Mouse (Mus musculus) heart, embryonic 14.5 days (tissue): ENCODE measurements around the gene Prkd3. TPM values are rescaled to one million over a fixed set of nuclear protein-coding genes. Genes with fewer than 3 reads are reported as not detected.

Experiments
- ATAC-seq: fragments of 200-750 bp; cut with Nextera tagmentation; 2 replicates; pipeline ENCODE4 v1.8.0; 2017; ENCODE audit warnings: low read depth, moderate TSS enrichment; ENCODE audit not compliant: insufficient number of reproducible peaks, insufficient read depth, low FRiP score
- H3K27ac ChIP-seq, 2 experiments: fragments of 200-500 bp in 1 of 2; fragments of 300-500 bp in 1 of 2; sonication (generic) in 1 of 2; replicated peaks in 1 of 2; 2 replicates each; pipeline ENCODE4 v1.5.1; 2012 to 2014; ENCODE audit warnings: low read depth in 2 of 2, low read length in 2 of 2, control low read depth in 1 of 2, mild to moderate bottlenecking in 1 of 2, mixed read lengths in 1 of 2; ENCODE audit not compliant: control insufficient read depth in 1 of 2, insufficient read depth in 1 of 2
- H3K27me3 ChIP-seq: fragments of 300-500 bp; sonication (generic); 2 replicates; pipeline ENCODE4 v1.6.1; 2014; ENCODE audit warnings: mild to moderate bottlenecking, low read length, control low read depth; ENCODE audit not compliant: control insufficient read depth, insufficient read depth
- H3K36me3 ChIP-seq: fragments of 300-500 bp; sonication (generic); 2 replicates; pipeline ENCODE4 v1.6.1; 2014; ENCODE audit warnings: mild to moderate bottlenecking, control low read depth, low read length, mixed read lengths; ENCODE audit not compliant: control insufficient read depth, insufficient read depth
- H3K4me1 ChIP-seq, 2 experiments: fragments of 200-500 bp in 1 of 2; fragments of 300-500 bp in 1 of 2; sonication (generic) in 1 of 2; 2 replicates each; pipeline ENCODE4 v1.6.1; 2012 to 2014; ENCODE audit warnings: low read length in 2 of 2, control low read depth in 1 of 2, mixed read lengths in 1 of 2; ENCODE audit not compliant: control insufficient read depth in 2 of 2, insufficient read depth in 2 of 2
- H3K4me2 ChIP-seq: fragments of 300-500 bp; sonication (generic); 2 replicates; pipeline ENCODE4 v1.6.1; 2014; ENCODE audit warnings: mild to moderate bottlenecking, low read length
- H3K4me3 ChIP-seq, 2 experiments: fragments of 200-500 bp in 1 of 2; fragments of 300-500 bp in 1 of 2; sonication (generic) in 1 of 2; 2 replicates each; pipeline ENCODE4 v1.5.1; 2012 to 2014; ENCODE audit warnings: low read length in 2 of 2, mild to moderate bottlenecking in 2 of 2, control low read depth in 1 of 2, low read depth in 1 of 2, moderate library complexity in 1 of 2; ENCODE audit not compliant: control insufficient read depth in 1 of 2, insufficient read depth in 1 of 2
- H3K9ac ChIP-seq: fragments of 300-500 bp; sonication (generic); 2 replicates; pipeline ENCODE4 v1.6.1; 2014; ENCODE audit warnings: mild to moderate bottlenecking, low read length
- H3K9me3 ChIP-seq: fragments of 300-500 bp; sonication (generic); 2 replicates; pipeline ENCODE4 v1.6.1; 2016; ENCODE audit warnings: low read length, control low read depth; ENCODE audit not compliant: control insufficient read depth
- WGBS: fragments of 180-500 bp; shearing (Covaris S2); extraction: QIAGEN DNeasy Blood & Tissue Kit; methylation state at CpG from one replicate; pipeline ENCODE4 v1.1.7; 2014; 5-methylcytosine and 5-hydroxymethylcytosine counted together
- polyA plus RNA-seq: library from polyadenylated mRNA; unstranded; fragments of >200 nt; fragmentation: Nextera tagmentation; extraction: Ambion mirVana; gene quantifications from 2 replicates; pipeline ENCODE4 v1.2.1, GENCODE M21; 2014

The Prkd3 gene
- polyA plus RNA-seq, 1 experiment from 2014 or later, result 28.2 TPM

DNA sequence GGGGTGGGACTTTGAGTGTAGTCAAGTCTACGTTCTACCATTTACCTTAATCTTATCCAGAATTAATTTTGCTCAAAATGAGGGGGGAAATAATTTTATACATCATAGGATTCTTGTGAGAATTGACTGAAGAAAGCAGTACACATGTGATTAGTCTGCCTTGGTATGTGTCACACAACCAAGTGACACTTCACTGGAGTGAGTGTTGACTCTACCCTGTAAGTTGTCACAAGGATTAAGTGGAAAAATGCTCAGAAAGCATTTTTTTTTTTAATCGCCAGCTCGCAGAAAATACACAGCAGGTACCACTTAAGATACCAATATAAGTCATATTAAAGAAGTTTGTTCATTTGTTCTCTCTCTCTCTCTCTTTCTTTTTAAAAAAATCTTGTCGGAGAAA is 3.9 kb upstream of the Prkd3 start:
- no peaks in the 10 kb centered on the region for H3K36me3 ChIP-seq
- 0 out of 2 replicates have a peak, but pooled peaks cover 3% of the 10 kb centered on the region for H3K27me3 ChIP-seq
- ATAC-seq, result no peak
- H3K4me3 ChIP-seq, result no peak overlapping the region
- H3K27ac ChIP-seq, result no peak overlapping the region
- H3K9me3 ChIP-seq, result no peaks in the 10 kb centered on the region
- WGBS, result 69% methylated on average over 4 of the region's 4 CpGs
- H3K4me2 ChIP-seq, result no peak overlapping the region
- H3K4me1 ChIP-seq, result peaks cover 1 to 2% of the 10 kb centered on the region in 2 experiments; a peak in 2 of 4 replicates
- H3K9ac ChIP-seq, result no peak overlapping the region

DNA sequence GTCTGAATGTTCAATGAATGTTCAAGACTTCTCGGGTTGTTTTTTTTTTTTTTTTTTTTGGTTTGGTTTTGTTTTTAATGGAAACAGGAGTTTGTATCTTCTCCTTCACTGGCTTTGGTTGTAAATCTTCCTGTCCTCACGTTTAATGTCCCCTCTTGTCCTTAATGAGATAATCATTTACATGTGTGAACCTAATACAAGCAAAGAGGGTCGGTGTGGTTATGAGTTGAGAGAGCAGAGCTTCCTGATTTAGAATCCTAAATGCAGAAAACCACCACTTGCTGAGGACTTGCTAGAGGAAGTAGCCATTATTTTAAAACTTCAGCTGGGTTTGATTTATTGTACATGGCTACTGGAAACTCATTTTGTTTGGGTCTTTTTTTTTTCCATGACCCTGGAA is 2.1 kb upstream of the Prkd3 start:
- no peak overlapping the region for H3K4me2 ChIP-seq
- ATAC-seq, result no peak
- no peak overlapping the region for H3K9ac ChIP-seq
- no peaks in the 10 kb centered on the region for H3K36me3 ChIP-seq
- H3K27ac ChIP-seq, result no peak overlapping the region
- H3K9me3 ChIP-seq, result no peaks in the 10 kb centered on the region
- no peak overlapping the region for H3K4me3 ChIP-seq
- 50% methylated on average over 3 of the region's 3 CpGs for WGBS
- 0 out of 2 replicates have a peak, but pooled peaks cover 3% of the 10 kb centered on the region for H3K27me3 ChIP-seq
- peaks cover 4 to 19% of the 10 kb centered on the region in 2 experiments for H3K4me1 ChIP-seq

DNA sequence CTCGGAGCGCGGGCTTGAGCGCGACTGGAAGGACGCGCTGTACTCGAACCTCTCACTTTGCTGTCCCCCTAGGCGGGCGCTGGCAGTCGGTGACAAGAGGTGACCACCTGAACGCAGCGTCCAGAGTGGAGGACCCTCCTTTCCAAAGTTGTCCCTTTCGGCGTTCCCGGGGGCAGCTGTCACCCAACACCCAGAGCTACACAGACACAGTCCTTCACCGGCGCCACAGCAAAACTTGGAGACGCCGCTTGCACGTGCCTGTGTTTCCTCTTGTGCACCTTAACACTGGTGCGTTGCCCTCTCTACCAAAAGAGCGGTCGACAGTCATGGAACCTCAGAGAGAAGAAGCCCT is 344 bp upstream of the Prkd3 start:
- Histone ChIP-seq H3K4me2 (peak overlapping the region; percentile 82), H3K36me3 (no peaks in the 10 kb centered on the region), H3K9me3 (no peaks in the 10 kb centered on the region), H3K4me3 (peak overlapping the region; percentile 87 to 98), H3K27me3 (0 out of 2 replicates have a peak, but pooled peaks cover 3% of the 10 kb centered on the region), H3K9ac (peak overlapping the region; percentile 96), H3K4me1 (peaks cover 7 to 32% of the 10 kb centered on the region in 2 experiments), H3K27ac (peak overlapping the region in 1 of 2 experiments; percentile 93; a peak in 2 of 4 replicates)
- ATAC-seq, result peak; percentile 31; the same call in 1 of the 2 replicates
- 1% methylated on average over 24 of the region's 24 CpGs for WGBS

DNA sequence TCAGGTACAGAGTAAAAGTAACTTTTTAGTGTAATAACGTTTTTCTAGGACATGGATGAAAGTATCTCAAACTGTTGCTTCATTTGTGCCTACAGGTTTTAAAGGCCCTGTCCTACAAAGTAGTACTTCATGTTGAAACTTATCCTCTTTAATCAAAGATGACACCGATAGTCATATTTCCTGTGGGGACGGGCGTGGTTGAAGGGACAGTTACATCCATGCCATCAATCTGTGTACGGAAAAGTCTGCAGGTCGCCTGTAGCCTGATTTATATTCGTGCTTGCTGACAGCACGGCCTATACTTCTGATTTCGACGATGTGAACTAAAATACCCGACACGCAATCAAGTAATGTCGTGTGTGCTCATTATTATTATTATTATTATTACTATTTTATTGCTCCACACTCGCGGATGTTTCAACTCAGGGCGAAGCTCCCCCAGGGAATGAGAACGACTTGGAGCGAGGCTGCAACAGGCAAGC is 849 bp downstream of the Prkd3 start:
- under 1% methylated on average over 18 of the region's 18 CpGs for WGBS
- Histone ChIP-seq H3K4me2 (peak overlapping the region; percentile 82), H3K27me3 (0 out of 2 replicates have a peak, but pooled peaks cover 3% of the 10 kb centered on the region), H3K4me3 (peak overlapping the region; percentile 87 to 98), H3K4me1 (peaks cover 10 to 40% of the 10 kb centered on the region in 2 experiments), H3K36me3 (no peaks in the 10 kb centered on the region), H3K9ac (peak overlapping the region; percentile 96), H3K27ac (peak overlapping the region; percentile 90 to 93), H3K9me3 (no peaks in the 10 kb centered on the region)
- no peak for ATAC-seq

DNA sequence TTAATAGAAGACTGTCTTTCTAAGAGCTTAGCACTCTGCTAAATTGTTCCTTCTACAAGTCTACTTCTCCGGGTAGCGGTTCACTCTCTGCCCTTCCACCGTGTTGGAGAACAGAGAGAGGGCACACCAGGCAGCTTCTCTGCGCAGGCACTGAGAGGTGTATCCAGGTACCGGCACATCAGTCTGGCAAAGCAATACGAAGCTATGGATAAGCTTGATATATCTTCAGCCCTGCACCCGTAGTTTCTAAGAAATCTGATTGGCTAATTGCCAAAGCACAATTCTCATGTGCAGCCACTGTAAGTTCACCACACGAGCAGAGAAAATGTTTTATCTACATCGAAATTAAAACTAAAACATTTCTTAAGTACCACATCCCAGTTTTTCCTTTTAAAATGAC is 2.2 kb downstream of the Prkd3 start:
- Histone ChIP-seq H3K9ac (peak overlapping the region; percentile 6; the same call in 1 of the 2 replicates), H3K4me2 (peak overlapping the region; percentile 82), H3K27ac (no peak overlapping the region), H3K9me3 (no peaks in the 10 kb centered on the region), H3K27me3 (0 out of 2 replicates have a peak, but pooled peaks cover 3% of the 10 kb centered on the region), H3K4me3 (peak overlapping the region; percentile 24 to 87; a peak in 3 of 4 replicates), H3K4me1 (peaks cover 10 to 40% of the 10 kb centered on the region in 2 experiments), H3K36me3 (no peaks in the 10 kb centered on the region)
- ATAC-seq, result no peak
- 42% methylated on average over 9 of the region's 9 CpGs for WGBS

DNA sequence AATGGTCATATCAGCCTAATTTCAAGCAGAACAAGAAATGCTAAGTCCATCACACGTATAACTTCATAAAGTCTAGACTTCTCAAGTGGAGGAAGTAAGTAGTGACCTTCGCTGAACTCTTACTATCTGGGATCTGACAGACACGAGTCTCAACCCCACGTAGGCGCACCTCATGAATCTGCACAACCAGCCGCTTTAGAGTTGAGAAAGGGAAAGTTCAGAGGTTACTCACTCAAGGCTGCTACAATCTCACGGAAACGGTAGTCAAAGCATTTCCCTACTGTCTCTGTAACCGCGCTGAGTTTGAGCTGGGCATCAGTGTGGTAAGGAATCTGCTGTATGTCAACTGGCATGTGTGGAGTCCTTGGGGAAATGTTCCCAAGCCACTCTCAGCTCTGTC is 4.8 kb downstream of the Prkd3 start:
- Histone ChIP-seq H3K27me3 (no peaks in the 10 kb centered on the region), H3K36me3 (peaks cover 25% of the 10 kb centered on the region), H3K4me2 (peak overlapping the region; percentile 31), H3K27ac (no peak overlapping the region), H3K4me1 (peaks cover 10 to 40% of the 10 kb centered on the region in 2 experiments), H3K9me3 (no peaks in the 10 kb centered on the region), H3K4me3 (no peak overlapping the region), H3K9ac (no peak overlapping the region)
- 29% methylated on average over 10 of the region's 10 CpGs for WGBS
- no peak for ATAC-seq

DNA sequence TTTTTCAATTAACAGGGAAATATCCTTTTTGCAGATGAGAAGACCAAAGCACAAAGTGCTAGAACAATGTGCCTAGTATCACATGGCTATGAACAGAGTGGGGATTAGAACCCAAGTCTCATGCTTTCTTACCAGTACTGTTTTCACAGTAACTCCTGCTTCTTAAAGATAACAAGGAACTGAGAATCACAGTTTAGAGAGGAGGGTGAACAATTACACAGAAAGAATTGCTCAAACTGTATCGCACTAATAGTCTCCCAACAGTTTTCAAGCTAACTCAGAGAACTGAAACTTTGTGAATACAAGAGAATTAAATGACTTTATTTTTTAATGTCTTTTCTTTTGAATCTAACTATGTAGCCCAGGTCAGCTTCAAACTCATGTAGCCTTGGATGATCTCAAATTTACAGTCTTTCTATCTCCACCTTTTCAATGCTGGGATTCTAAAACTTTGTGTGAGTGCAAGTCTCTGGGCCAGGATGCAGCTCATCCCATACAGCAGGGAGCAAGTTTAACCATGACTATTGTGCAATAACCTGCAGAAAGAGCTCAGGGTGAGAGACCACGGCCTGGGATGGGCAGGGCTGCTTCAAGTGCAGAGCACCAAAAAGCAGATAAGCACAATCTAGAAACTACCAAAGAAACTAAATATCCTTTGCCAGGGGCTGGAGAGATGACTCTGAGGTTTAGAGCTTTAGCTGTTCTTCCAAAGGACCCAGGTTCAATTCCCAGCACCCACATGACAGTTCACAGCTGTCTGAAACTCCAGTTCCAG is 5.5 kb downstream of the Prkd3 start:
- WGBS, result 71% methylated on average over 2 of the region's 2 CpGs
- no peak for ATAC-seq

More for the DNA sequence above, 5.5 kb downstream of the Prkd3 start:
- Histone ChIP-seq H3K9ac (no peak overlapping the region), H3K27ac (no peak overlapping the region), H3K4me2 (no peak overlapping the region), H3K27me3 (no peaks in the 10 kb centered on the region), H3K36me3 (peaks cover 25% of the 10 kb centered on the region), H3K4me1 (peaks cover 10 to 40% of the 10 kb centered on the region in 2 experiments), H3K9me3 (no peaks in the 10 kb centered on the region), H3K4me3 (no peak overlapping the region)
